Mouse (Mus musculus) stomach, embryonic 14.5 days (tissue): ENCODE data around the gene Socs5. TPM values are rescaled to one million over a fixed set of nuclear protein-coding genes. Genes with fewer than 3 reads are reported as not detected.
A peak's percentile ranks its signal among the peaks of the same experiment; 100 is the strongest.

ENCODE experiments used
- ATAC-seq: fragments of 200-750 bp; cut with Nextera tagmentation; 2 replicates; pipeline ENCODE4 v1.8.0; 2017; ENCODE audit warnings: low read depth, moderate TSS enrichment; ENCODE audit not compliant: insufficient number of reproducible peaks, insufficient read depth, low FRiP score
- H3K27ac ChIP-seq: fragments of 300-500 bp; sonication (generic); 2 replicates; pipeline ENCODE4 v1.5.1; 2014; ENCODE audit warnings: mild to moderate bottlenecking, low read length, moderate library complexity, mixed read lengths
- H3K27me3 ChIP-seq: fragments of 300-500 bp; sonication (generic); 2 replicates; pipeline ENCODE4 v1.6.1; 2014; ENCODE audit warnings: low read length, control low read depth, mixed read lengths; ENCODE audit not compliant: control insufficient read depth, insufficient read depth
- H3K36me3 ChIP-seq: fragments of 300-500 bp; sonication (generic); 2 replicates; pipeline ENCODE4 v1.6.1; 2014; ENCODE audit warnings: mild to moderate bottlenecking, control low read depth, low read length, moderate library complexity, mixed read lengths; ENCODE audit not compliant: control insufficient read depth, insufficient read depth
- H3K4me1 ChIP-seq: fragments of 300-500 bp; sonication (generic); 2 replicates; pipeline ENCODE4 v1.6.1; 2014; ENCODE audit warnings: low read length, control low read depth, mixed read lengths; ENCODE audit not compliant: control insufficient read depth, insufficient read depth
- H3K4me2 ChIP-seq: fragments of 300-500 bp; sonication (generic); replicated peaks from 2 replicates; pipeline ENCODE4 v1.6.1; 2014; ENCODE audit warnings: low read depth, low read length, control low read depth
- H3K4me3 ChIP-seq: fragments of 300-500 bp; sonication (generic); 2 replicates; pipeline ENCODE4 v1.5.1; 2014; ENCODE audit warnings: low read depth, low read length, control low read depth
- H3K9ac ChIP-seq: fragments of 300-500 bp; sonication (generic); replicated peaks from 2 replicates; pipeline ENCODE4 v1.6.1; 2014; ENCODE audit warnings: low read depth, mild to moderate bottlenecking, control low read depth, low read length, moderate library complexity, mixed read lengths
- H3K9me3 ChIP-seq: fragments of 300-500 bp; sonication (generic); 2 replicates; pipeline ENCODE4 v1.6.1; 2016; ENCODE audit warnings: low read depth, low read length, control low read depth; ENCODE audit not compliant: control insufficient read depth
- WGBS: fragments of 180-500 bp; shearing (Covaris S2); extraction: QIAGEN DNeasy Blood & Tissue Kit; methylation state at CpG from one replicate; pipeline ENCODE4 v1.1.7; 2014; 5-methylcytosine and 5-hydroxymethylcytosine counted together
- polyA plus RNA-seq: library from polyadenylated mRNA; unstranded; fragments of >200 nt; fragmentation: Nextera tagmentation; extraction: Ambion mirVana; gene quantifications from 2 replicates; pipeline ENCODE4 v1.2.1, GENCODE M21; 2014

Socs5 gene
- polyA plus RNA-seq, 1 experiment from 2014 or later, result 15.9 TPM

GRCm38 (mm10) chr17:87115615-87116014 lies 8.1 kb downstream of the Socs5 start:
- ATAC-seq, result no peak
- Histone ChIP-seq H3K9ac (no peak overlapping the region), H3K4me2 (no peak overlapping the region), H3K9me3 (no peaks in the 10 kb centered on the region), H3K27ac (no peak overlapping the region), H3K27me3 (no peaks in the 10 kb centered on the region), H3K4me3 (no peak overlapping the region), H3K4me1 (no peaks in the 10 kb centered on the region), H3K36me3 (no peaks in the 10 kb centered on the region)
- 63% methylated on average over 6 of the region's 6 CpGs for WGBS

- WGBS, result 78% methylated on average over 7 of the region's 7 CpGs
- H3K27ac ChIP-seq, result no peak overlapping the region
- H3K27me3 ChIP-seq, result no peaks in the 10 kb centered on the region
- no peak overlapping the region for H3K9ac ChIP-seq
- H3K4me1 ChIP-seq, result no peaks in the 10 kb centered on the region
- no peak overlapping the region for H3K4me3 ChIP-seq
- no peak overlapping the region for H3K4me2 ChIP-seq
- no peaks in the 10 kb centered on the region for H3K9me3 ChIP-seq
- ATAC-seq, result no peak
- no peaks in the 10 kb centered on the region; the same call in 1 of the 2 replicates for H3K36me3 ChIP-seq
Observed at GRCm38 (mm10) chr17:87118966-87119526, 11.6 kb downstream of the Socs5 start.

GRCm38 (mm10) chr17:87125344-87125743 lies 17.9 kb downstream of the Socs5 start:
- Histone ChIP-seq H3K4me1 (no peaks in the 10 kb centered on the region), H3K4me3 (peak overlapping the region; percentile 5; the same call in 1 of the 2 replicates), H3K4me2 (peak overlapping the region; percentile 35), H3K9ac (no peak overlapping the region), H3K27ac (no peak overlapping the region), H3K9me3 (no peaks in the 10 kb centered on the region), H3K36me3 (no peaks in the 10 kb centered on the region; the same call in 1 of the 2 replicates), H3K27me3 (no peaks in the 10 kb centered on the region)
- peak; percentile 37; the same call in 1 of the 2 replicates for ATAC-seq
- 41% methylated on average over 24 of the region's 24 CpGs for whole genome bisulfite sequencing

GRCm38 (mm10) chr17:87132258-87132657 lies 24.8 kb downstream of the Socs5 start:
- peaks cover 16% of the 10 kb centered on the region for H3K36me3 ChIP-seq
- H3K27ac ChIP-seq, result no peak overlapping the region
- no peaks in the 10 kb centered on the region for H3K27me3 ChIP-seq
- H3K9me3 ChIP-seq, result no peaks in the 10 kb centered on the region
- WGBS, result 80% methylated on average over 4 of the region's 4 CpGs
- H3K4me2 ChIP-seq, result no peak overlapping the region
- H3K4me1 ChIP-seq, result no peaks in the 10 kb centered on the region
- no peak for ATAC-seq
- no peak overlapping the region for H3K9ac ChIP-seq
- H3K4me3 ChIP-seq, result no peak overlapping the region

- Histone ChIP-seq H3K9me3 (no peaks in the 10 kb centered on the region), H3K27me3 (no peaks in the 10 kb centered on the region), H3K36me3 (peaks cover 16% of the 10 kb centered on the region), H3K27ac (no peak overlapping the region), H3K9ac (no peak overlapping the region), H3K4me3 (no peak overlapping the region), H3K4me1 (no peaks in the 10 kb centered on the region), H3K4me2 (no peak overlapping the region)
- no peak for ATAC-seq
- 67% methylated on average over 23 of the region's 23 CpGs for WGBS
Observed at GRCm38 (mm10) chr17:87133823-87134222, 26.3 kb downstream of the Socs5 start.

- WGBS, result 93% methylated on average over 24 of the region's 24 CpGs
Observed at GRCm38 (mm10) chr17:87134631-87135030, 27.2 kb downstream of the Socs5 start.

GRCm38 (mm10) chr17:87135741-87136140 lies 28.3 kb downstream of the Socs5 start:
- Histone ChIP-seq H3K36me3 (peaks cover 16% of the 10 kb centered on the region), H3K4me3 (no peak overlapping the region), H3K9me3 (no peaks in the 10 kb centered on the region), H3K27ac (no peak overlapping the region), H3K4me1 (no peaks in the 10 kb centered on the region), H3K9ac (no peak overlapping the region), H3K27me3 (no peaks in the 10 kb centered on the region), H3K4me2 (no peak overlapping the region)
- 76% methylated on average over 6 of the region's 6 CpGs for WGBS
- ATAC-seq, result no peak

More at GRCm38 (mm10) chr17:87134631-87135030, 27.2 kb downstream of the Socs5 start:
- Histone ChIP-seq H3K27ac (no peak overlapping the region), H3K4me3 (no peak overlapping the region), H3K9me3 (no peaks in the 10 kb centered on the region), H3K36me3 (peaks cover 16% of the 10 kb centered on the region), H3K27me3 (no peaks in the 10 kb centered on the region), H3K4me2 (no peak overlapping the region), H3K4me1 (no peaks in the 10 kb centered on the region), H3K9ac (no peak overlapping the region)
- ATAC-seq, result no peak

GRCm38 (mm10) chr17:87141188-87141935 lies 33.9 kb downstream of the Socs5 start:
- Histone ChIP-seq H3K4me1 (no peaks in the 10 kb centered on the region), H3K4me3 (no peak overlapping the region), H3K9me3 (no peaks in the 10 kb centered on the region), H3K4me2 (no peak overlapping the region), H3K36me3 (no peaks in the 10 kb centered on the region), H3K27ac (no peak overlapping the region), H3K9ac (no peak overlapping the region), H3K27me3 (no peaks in the 10 kb centered on the region)
- ATAC-seq, result no peak
- WGBS, result 88% methylated on average over 9 of the region's 9 CpGs
